Mouse (Mus musculus) T-helper 1 cell (primary cell): ENCODE data around the gene Itgb4.
"Not testable (repeated sequence)": the region's sequence is repeated elsewhere in the genome, so short reads cannot be mapped to it uniquely, and the experiment has no call there.

ENCODE experiments used
- in situ Hi-C: fragments of 300-600 bp; cut with MboI, MseI; formaldehyde crosslinking; loops from one replicate; pipeline ENCODE4 v1.15.1; 2025; ENCODE audit warnings: high pct_unique_total_duplicates

Gene Itgb4

DNA sequence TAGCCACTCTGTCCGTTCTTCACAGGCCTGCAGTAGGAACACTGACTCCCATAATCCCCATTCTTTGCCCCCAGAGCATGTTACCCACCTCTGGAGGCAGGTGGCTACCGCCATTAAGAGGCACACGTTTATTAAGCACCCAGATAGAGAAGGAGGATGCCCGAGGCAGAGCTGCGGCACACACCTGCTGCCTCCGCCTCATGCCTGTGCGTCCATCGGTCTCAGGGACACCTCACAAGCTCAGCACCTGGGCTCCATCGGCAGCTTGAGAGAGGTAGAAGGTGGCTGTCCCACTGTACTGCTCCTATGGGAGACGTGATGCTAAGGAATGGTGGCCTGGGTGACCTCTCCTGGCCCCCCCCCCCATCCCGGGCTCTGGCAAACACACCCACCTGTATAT lies 33.9 kb downstream of the Itgb4 start:
- in situ Hi-C loops: no loop called here

GRCm38 (mm10) chr11:116008832-116009375 lies 34.4 kb downstream of the Itgb4 start:
- in situ Hi-C loops: no loop called here

DNA sequence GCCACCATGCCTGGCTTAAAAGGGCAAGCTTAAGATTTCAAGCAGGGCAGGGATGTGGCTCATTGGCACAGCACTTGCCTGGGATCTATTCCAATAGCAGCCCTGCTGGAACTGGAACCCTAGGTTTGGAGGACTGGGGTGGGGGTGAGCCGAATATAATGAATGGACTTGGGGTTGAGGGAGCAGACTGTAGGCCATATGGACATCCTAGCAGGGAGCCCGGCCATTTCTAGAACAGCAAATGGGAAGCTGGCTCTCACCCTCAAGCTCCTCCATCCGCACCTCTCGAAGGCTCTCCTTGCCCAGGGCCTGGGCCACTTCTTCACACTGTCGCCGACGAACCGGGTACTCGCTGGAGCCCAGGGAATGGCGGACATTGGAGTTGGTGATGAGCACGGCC lies 35.2 kb downstream of the Itgb4 start:
- in situ Hi-C loops: no loop called here

GRCm38 (mm10) chr11:116010146-116010545 lies 35.6 kb downstream of the Itgb4 start:
- in situ Hi-C loops: no loop called here

GRCm38 (mm10) chr11:116010948-116011347 lies 36.4 kb downstream of the Itgb4 start:
- in situ Hi-C loops: no loop called here

DNA sequence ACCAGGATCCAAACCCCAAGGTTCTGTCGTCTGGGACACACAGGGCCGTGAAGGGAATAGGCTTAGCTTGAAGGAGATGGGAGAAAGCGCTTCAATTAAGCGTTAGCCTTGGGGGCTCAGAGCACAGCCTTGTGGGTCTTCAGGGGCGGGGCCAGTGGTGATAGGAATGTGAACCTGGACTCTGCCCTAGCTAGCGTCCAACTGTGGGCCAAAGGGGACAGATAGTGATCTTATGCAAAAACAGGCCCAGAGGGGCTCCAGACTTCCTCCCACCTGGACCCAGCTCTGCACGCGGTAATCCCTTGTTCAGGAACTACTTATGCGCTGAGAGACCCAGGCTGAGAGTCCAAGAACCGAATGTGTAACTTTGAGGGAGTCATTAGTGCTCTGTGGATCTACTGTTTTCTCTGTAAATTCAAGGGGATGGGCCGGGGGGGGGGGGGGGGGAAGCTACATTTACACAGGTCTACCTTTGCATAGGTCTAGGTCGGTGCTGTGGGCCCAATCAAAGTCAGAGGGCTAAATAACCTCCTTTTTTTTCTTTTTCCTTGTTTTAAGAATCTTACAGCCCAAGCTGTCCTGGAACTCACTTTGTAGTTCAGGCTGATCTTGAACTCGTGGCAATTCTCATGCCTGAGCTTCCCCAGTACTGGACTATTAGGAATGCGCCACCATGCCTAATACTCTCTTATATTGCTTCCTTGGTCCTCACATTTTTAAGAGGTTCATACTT lies 37.2 kb downstream of the Itgb4 start:
- in situ Hi-C loops: no loop called here

GRCm38 (mm10) chr11:116012262-116012947 lies 37.9 kb downstream of the Itgb4 start, which contains the start of gene Galk1:
Galk1 (minus strand) TSS chr11:116012719.
- in situ Hi-C loops: no loop called here

GRCm38 (mm10) chr11:116014821-116015220 lies 40.3 kb downstream of the Itgb4 start:
- in situ Hi-C loops: no loop called here

- in situ Hi-C loops: no loop called here
Measured at GRCm38 (mm10) chr11:116018106-116018505, 43.6 kb downstream of the Itgb4 start.

GRCm38 (mm10) chr11:116018867-116019266 lies 44.4 kb downstream of the Itgb4 start:
- in situ Hi-C loops: not testable (repeated sequence)

DNA sequence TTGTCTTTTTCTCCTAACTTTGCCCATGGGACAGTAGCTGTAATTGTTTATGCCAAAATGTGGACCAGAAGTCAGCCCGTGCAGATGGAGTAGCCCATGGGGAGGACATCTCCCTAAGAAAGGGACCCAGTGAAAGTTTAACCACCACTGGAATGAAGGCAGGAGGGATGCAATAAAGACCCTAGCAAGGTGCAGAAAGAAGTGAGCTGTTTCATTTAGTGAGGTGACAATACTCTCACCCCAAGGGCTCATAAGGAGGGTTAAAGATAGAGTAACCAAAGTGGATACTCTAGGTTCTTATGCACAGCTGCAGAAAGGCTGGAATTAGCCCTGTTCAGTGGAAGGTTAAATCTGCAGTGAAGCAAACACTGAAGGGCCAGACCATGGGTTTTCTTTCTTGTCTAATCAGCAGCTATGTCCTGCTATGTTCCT lies 44.9 kb downstream of the Itgb4 start:
- in situ Hi-C loops: no loop called here

DNA sequence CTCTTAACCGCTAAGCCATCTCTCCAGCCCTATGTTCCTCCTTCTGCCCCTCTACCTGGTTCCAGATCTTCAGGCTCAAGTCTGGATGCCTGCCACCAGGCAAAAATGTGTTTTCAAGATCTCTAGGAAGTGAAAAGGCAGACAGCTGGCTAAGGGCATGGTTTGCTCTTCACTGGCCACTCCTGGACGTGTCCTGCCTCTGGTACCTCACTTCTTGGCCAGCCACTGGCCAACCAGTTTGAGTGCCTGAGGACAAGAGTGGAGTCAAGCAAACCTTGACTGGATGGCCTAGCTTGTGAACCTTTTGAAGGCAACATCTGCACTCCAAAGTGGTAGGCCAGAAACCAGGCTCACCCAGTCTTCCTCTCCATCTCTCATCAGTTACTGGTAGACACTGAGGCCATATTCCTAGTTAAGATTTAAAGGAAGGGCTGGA lies 45.5 kb downstream of the Itgb4 start:
- in situ Hi-C loops: no loop called here

- in situ Hi-C loops: no loop called here
Measured at GRCm38 (mm10) chr11:116020519-116020922, 46.0 kb downstream of the Itgb4 start.

- in situ Hi-C loops: no loop called here
Measured at GRCm38 (mm10) chr11:116021328-116022220, 47.1 kb downstream of the Itgb4 start.

DNA sequence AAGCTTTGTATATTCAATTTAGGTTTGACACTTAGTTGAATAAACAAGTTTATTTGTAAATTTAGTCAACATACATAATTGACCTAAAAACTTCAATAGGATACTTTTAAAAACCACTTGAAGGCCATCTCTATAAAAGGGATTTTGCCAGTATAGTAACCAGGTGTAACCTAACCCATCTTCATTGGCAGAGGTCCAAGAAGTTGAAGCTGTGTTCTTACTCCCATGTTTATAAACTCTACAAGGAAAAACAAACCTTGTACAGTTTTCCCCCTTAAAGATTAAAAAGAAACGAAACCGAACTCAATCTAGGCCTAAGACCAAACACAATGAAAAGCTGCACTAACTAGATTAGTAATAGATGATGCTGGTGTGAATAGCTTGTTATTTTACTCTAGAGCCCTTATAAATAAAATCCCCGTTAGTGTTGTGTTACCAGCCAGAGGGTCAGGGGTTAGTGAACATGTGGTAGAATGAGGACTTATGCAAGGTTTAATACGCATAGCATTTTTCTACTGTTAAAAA lies 47.8 kb downstream of the Itgb4 start:
- in situ Hi-C loops: no loop called here

- in situ Hi-C loops: not testable (repeated sequence)
Measured at GRCm38 (mm10) chr11:116023074-116023770, 48.7 kb downstream of the Itgb4 start.

- in situ Hi-C loops: no loop called here
Measured at GRCm38 (mm10) chr11:116023771-116024355, 49.4 kb downstream of the Itgb4 start.

DNA sequence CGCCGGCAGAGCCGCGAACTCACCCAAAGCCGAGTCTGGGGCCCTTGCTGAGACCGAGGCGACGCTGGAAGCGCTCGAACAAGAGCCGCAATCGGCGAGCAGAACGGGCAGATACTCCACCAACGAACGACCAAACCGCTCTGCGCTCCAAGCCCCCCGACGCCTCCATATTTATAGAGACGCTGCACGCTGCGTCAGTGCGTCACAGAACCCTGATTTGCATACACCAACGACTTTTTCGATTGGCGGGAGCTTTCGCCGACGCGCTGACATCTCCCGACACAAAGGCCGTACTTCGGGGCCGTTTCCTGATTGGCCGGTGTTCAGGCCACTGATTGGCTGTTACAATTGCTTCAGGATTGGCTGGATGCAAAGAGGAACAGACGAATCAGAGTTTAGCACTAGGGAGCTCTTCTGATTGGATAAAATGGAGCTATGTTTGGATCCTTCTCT lies 49.9 kb downstream of the Itgb4 start:
- in situ Hi-C loops: no loop called here

DNA sequence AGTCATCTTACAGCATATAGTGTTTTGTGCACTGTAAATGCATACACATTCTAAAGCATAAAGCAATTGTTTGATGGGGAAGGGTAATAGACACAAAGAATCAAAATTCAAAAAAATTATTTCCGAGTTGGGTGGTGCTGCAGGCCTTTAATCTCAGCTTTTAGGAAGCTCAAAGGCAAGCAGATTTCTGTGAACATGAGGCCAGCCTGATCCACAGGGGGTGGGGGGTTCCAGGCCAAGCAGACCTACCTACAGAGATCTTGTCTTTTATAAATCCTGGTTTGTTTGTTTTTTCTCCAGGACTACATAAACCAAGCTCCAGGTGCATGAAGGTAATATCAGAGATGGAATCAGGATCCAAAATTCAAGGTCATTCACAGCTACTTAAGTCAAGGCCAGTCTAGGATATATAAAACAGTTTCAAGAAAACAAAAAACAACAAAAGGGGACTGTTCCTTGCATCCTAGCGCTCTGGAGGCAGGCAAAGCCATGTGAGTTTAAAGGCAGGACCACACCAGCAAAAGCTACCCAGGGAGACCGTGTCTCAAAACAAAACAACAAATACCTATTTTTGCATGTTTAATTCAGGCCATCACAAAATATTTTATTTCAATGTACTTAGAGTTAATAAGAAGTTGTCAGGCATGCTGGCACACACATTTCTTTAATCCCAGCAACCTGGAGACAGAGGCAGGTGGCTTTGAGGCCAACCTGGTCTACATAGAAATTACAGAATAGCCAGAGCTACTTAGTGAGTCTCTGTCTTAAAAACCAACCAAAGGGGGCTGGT lies 50.7 kb downstream of the Itgb4 start:
- in situ Hi-C loops: no loop called here

DNA sequence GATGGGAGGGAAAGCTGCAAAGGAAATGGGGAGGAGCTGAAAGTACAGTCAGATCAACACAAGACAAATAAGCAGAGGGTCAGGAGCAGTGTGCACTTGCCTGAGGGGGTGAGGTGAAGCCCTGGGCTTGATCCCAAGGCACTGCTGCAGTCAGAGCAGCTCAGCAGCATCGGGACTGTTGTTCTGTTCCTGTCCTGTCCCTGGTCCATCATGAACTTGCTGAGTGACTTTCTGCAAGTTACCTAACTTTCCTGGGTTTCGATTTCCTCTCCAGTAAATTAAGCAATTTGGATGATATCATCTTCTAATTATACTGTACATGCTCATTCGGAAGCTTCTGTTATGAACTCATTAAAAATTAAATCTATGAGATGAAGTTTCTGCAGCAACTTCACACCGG lies 53.2 kb downstream of the Itgb4 start, which contains the start of gene H3f3b:
Gene H3f3b, minus strand, starts transcription at position 207 of the 400 bp plus-strand sequence.
- in situ Hi-C loops: no loop called here
